Mouse (Mus musculus) hindbrain, postnatal 0 days (tissue): Measurements from ENCODE around the gene Creg1. TPM values are rescaled to one million over a fixed set of nuclear protein-coding genes. Genes with fewer than 3 reads are reported as not detected.

ENCODE experiments used
- ATAC-seq: fragments of 200-750 bp; cut with Nextera tagmentation; 2 replicates; pipeline ENCODE4 v1.8.0; 2017; ENCODE audit warnings: mild to moderate bottlenecking, moderate TSS enrichment, moderate library complexity
- DNase-seq: peaks from one replicate; pipeline ENCODE4 v3.0.0-alpha.2; 2015; ENCODE audit warnings: low spot score
- H3K27ac ChIP-seq: fragments of 300-500 bp; sonication (generic); 2 replicates; pipeline ENCODE4 v1.5.1; 2014; ENCODE audit warnings: mild to moderate bottlenecking
- H3K27me3 ChIP-seq: fragments of 300-500 bp; sonication (generic); 2 replicates; pipeline ENCODE4 v1.6.1; 2014; ENCODE audit warnings: low read length, mixed read lengths; ENCODE audit not compliant: insufficient read depth
- H3K36me3 ChIP-seq: fragments of 300-500 bp; sonication (generic); 2 replicates; pipeline ENCODE4 v1.6.1; 2014; ENCODE audit warnings: low read length, mixed read lengths; ENCODE audit not compliant: insufficient read depth
- H3K4me1 ChIP-seq: fragments of 300-500 bp; sonication (generic); 2 replicates; pipeline ENCODE4 v1.6.1; 2014; ENCODE audit warnings: antibody characterized with exemption, low read length, mixed read lengths; ENCODE audit not compliant: insufficient read depth
- H3K4me2 ChIP-seq: fragments of 300-500 bp; sonication (generic); 2 replicates; pipeline ENCODE4 v1.6.1; 2014; ENCODE audit warnings: low read depth, mild to moderate bottlenecking, low read length, moderate library complexity, mixed read lengths
- H3K4me3 ChIP-seq: fragments of 300-500 bp; sonication (generic); 2 replicates; pipeline ENCODE4 v1.5.1; 2014; ENCODE audit warnings: low read length
- H3K9ac ChIP-seq: fragments of 300-500 bp; sonication (generic); replicated peaks from 2 replicates; pipeline ENCODE4 v1.6.1; 2014; ENCODE audit warnings: mild to moderate bottlenecking, low read length, moderate library complexity, mixed read lengths
- H3K9me3 ChIP-seq: fragments of 300-500 bp; sonication (generic); 2 replicates; pipeline ENCODE4 v1.6.1; 2016; ENCODE audit warnings: low read length, mixed read lengths
- CTCF ChIP-seq: IDR thresholded peaks from 2 replicates; pipeline ENCODE4 v1.5.1; 2016; ENCODE audit warnings: antibody characterized with exemption, control low read depth, low read depth
- WGBS: fragments of 180-500 bp; shearing (Covaris S2); extraction: QIAGEN DNeasy Blood & Tissue Kit; methylation state at CpG from one replicate; pipeline ENCODE4 v1.1.7; 2014; 5-methylcytosine and 5-hydroxymethylcytosine counted together
- polyA plus RNA-seq: library from polyadenylated mRNA; unstranded; fragments of >200 nt; fragmentation: Nextera tagmentation; extraction: Ambion mirVana; gene quantifications from 2 replicates; pipeline ENCODE4 v1.2.1, GENCODE M21; 2015
- total RNA-seq: library from RNA; depleted of rRNA; stranded (reverse); fragments of >200 nt; gene quantifications from 2 replicates; pipeline ENCODE4 v1.2.3, GENCODE M21; 2014

Creg1 gene
- total and polyA plus RNA-seq, 2 experiments from 2014 or later, result 27.5 to 48.8 TPM

DNA sequence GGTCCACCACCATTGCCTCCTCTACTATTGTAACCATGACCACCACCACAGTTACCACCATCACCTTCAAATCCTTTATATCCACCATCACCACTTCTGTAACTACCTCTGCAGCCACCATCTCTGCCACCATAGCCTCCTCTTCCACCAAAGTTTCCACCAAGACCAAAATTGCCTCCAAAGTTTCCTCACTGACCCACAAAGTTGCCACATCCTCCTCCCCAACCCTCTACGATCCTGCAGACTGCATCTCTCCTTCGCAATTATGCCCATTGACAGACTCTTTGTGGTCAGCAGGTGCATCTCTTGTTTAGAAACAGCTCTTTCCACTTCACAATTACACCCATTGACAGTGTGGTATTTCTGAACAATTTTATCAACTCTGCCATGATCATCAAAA, 28.7 kb upstream of the Creg1 start:
- DNase-seq (no peak), ATAC-seq (no peak)
- Histone ChIP-seq H3K9me3 (no peaks in the 10 kb centered on the region), H3K4me3 (no peak overlapping the region), H3K27ac (no peak overlapping the region), H3K27me3 (no peaks in the 10 kb centered on the region), H3K4me1 (no peaks in the 10 kb centered on the region), H3K36me3 (no peaks in the 10 kb centered on the region), H3K4me2 (no peak overlapping the region), H3K9ac (no peak overlapping the region)
- no peak for TF ChIP-seq CTCF
- 89% methylated on average over 2 of the region's 2 CpGs for WGBS

GRCm38 (mm10) chr1:165735826-165736818, 27.4 kb upstream of the Creg1 start:
- no peak overlapping the region for H3K4me3 ChIP-seq
- peak; percentile 97 for TF ChIP-seq CTCF
- H3K4me1 ChIP-seq, result no peaks in the 10 kb centered on the region
- WGBS, result 34% methylated on average over 20 of the region's 20 CpGs
- ATAC-seq (peak; percentile 87), DNase-seq (peak; percentile 95)
- H3K9ac ChIP-seq, result 0 out of 2 replicates have a peak overlapping the region, but pooled peaks have one; percentile 25
- H3K4me2 ChIP-seq, result no peak overlapping the region
- no peak overlapping the region for H3K27ac ChIP-seq
- H3K27me3 ChIP-seq, result no peaks in the 10 kb centered on the region
- no peaks in the 10 kb centered on the region for H3K9me3 ChIP-seq
- no peaks in the 10 kb centered on the region for H3K36me3 ChIP-seq

GRCm38 (mm10) chr1:165737451-165737850, 26.1 kb upstream of the Creg1 start:
- Histone ChIP-seq H3K4me3 (no peak overlapping the region), H3K9me3 (no peaks in the 10 kb centered on the region), H3K27me3 (no peaks in the 10 kb centered on the region), H3K36me3 (no peaks in the 10 kb centered on the region), H3K4me2 (no peak overlapping the region), H3K27ac (no peak overlapping the region), H3K9ac (no peak overlapping the region), H3K4me1 (no peaks in the 10 kb centered on the region)
- 58% methylated on average over 5 of the region's 5 CpGs for WGBS
- DNase-seq, result no peak
- no peak for ATAC-seq
- no peak for TF ChIP-seq CTCF

DNA sequence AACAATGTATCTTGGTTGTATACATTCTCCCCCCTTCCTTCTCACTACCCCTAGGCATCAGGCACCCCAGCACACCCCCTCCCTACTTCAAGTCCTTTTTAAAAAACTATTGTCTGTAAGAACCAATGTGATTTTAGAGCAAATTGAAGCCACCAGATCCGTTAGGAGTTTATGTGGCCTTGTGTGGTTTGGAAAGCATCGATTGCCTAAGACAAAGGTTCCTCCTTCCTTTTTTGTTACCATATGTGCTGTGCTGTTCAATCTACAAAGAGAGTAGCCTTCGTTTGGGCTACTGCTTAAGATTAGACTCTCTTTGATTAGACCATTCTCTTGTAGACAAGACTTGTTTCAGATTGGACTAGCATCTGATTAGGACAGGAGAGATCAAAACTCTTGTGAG, 25.7 kb upstream of the Creg1 start:
- H3K9ac ChIP-seq, result no peak overlapping the region
- DNase-seq, result no peak
- H3K4me1 ChIP-seq, result no peaks in the 10 kb centered on the region
- no peak overlapping the region for H3K4me2 ChIP-seq
- H3K36me3 ChIP-seq, result no peaks in the 10 kb centered on the region
- H3K27me3 ChIP-seq, result no peaks in the 10 kb centered on the region
- no peak for ATAC-seq
- TF ChIP-seq CTCF, result no peak
- H3K9me3 ChIP-seq, result no peaks in the 10 kb centered on the region
- H3K4me3 ChIP-seq, result no peak overlapping the region
- WGBS, result 72% methylated on average over 3 of the region's 3 CpGs
- H3K27ac ChIP-seq, result no peak overlapping the region

GRCm38 (mm10) chr1:165738985-165739384, 24.6 kb upstream of the Creg1 start:
- Histone ChIP-seq H3K36me3 (no peaks in the 10 kb centered on the region), H3K27me3 (no peaks in the 10 kb centered on the region), H3K4me2 (no peak overlapping the region), H3K27ac (no peak overlapping the region), H3K4me1 (no peaks in the 10 kb centered on the region), H3K4me3 (no peak overlapping the region), H3K9ac (no peak overlapping the region), H3K9me3 (no peaks in the 10 kb centered on the region)
- DNase-seq (no peak), ATAC-seq (no peak)
- no peak for TF ChIP-seq CTCF
- WGBS, result 89% methylated on average over 1 of the region's 1 CpGs

GRCm38 (mm10) chr1:165741989-165742388, 21.6 kb upstream of the Creg1 start:
- Histone ChIP-seq H3K9ac (no peak overlapping the region), H3K4me2 (no peak overlapping the region), H3K4me1 (no peaks in the 10 kb centered on the region), H3K9me3 (no peaks in the 10 kb centered on the region), H3K27me3 (no peaks in the 10 kb centered on the region), H3K4me3 (no peak overlapping the region), H3K27ac (no peak overlapping the region), H3K36me3 (no peaks in the 10 kb centered on the region)
- WGBS, result 87% methylated on average over 8 of the region's 8 CpGs
- TF ChIP-seq CTCF, result no peak
- no peak for DNase-seq
- ATAC-seq, result no peak

DNA sequence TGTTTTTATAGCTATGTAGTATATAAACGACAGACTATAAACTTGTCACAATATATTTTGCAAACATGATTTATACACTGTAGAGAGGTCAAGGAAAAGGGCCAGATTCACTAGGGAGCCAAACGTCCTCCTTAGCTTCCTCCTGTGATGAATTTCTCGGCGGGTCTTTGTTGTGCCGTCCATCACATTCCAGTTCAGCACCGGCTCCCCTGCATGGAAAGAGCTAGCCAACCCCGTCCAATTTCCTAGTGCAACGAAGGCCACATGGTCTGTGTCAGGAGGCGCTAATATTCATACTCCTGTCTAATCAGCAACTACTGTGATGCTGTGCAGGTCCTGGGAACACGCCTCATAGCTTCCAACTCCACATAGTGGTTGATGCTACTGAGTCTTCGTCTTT, 15.5 kb upstream of the Creg1 start:
- no peak overlapping the region for H3K4me3 ChIP-seq
- 33% methylated on average over 11 of the region's 11 CpGs for whole genome bisulfite sequencing
- DNase-seq (no peak), ATAC-seq (no peak)
- TF ChIP-seq CTCF, result no peak
- no peaks in the 10 kb centered on the region for H3K36me3 ChIP-seq
- H3K9me3 ChIP-seq, result no peaks in the 10 kb centered on the region
- H3K4me1 ChIP-seq, result no peaks in the 10 kb centered on the region
- no peak overlapping the region for H3K9ac ChIP-seq
- no peak overlapping the region for H3K27ac ChIP-seq
- H3K27me3 ChIP-seq, result no peaks in the 10 kb centered on the region
- no peak overlapping the region for H3K4me2 ChIP-seq
